Mouse (Mus musculus): ENCODE measurements around the gene Fgf15.

DNA sequence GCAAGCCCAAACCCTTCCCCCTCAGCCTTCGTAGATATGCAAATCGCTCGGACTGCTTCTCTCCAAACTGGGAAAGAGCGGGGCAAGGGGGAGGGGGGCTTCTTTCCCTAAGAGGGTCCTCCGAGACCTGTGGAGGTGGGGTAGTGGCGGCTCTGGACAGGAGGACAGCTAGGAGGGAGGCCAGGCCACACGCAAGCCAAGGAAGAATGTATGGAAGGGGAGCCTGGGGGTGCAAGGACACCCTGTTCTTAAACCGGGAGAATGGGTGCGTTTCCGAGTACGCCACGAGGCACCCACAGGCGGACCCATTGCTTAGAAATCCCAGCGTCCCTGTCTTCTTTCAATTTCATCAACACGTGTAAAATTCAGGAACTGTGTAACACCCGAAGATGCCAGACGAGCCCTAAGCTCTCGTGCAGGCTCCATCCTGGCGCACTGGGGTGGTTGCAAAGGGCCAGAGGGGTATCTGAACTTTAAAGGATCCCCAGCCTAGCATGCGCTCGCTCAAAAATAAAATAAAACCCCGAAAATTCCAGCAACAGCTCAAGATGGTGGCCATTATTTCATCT lies 43.8 kb downstream of the Fgf15 start:
- TF ChIP-seq CTCF (IDR thresholded peaks at IDR 0.05; ENCODE audit: borderline replicate concordance, insufficient read depth, low read depth, low read length), result no peak
- no peak for TF ChIP-seq POLR2A (IDR thresholded peaks at IDR 0.05; ENCODE audit: borderline replicate concordance, insufficient read depth, low read length)

Measured in cerebellum, adult 2 months (tissue).